Mouse (Mus musculus): ENCODE measurements around the gene Dpep2nb.

DNA sequence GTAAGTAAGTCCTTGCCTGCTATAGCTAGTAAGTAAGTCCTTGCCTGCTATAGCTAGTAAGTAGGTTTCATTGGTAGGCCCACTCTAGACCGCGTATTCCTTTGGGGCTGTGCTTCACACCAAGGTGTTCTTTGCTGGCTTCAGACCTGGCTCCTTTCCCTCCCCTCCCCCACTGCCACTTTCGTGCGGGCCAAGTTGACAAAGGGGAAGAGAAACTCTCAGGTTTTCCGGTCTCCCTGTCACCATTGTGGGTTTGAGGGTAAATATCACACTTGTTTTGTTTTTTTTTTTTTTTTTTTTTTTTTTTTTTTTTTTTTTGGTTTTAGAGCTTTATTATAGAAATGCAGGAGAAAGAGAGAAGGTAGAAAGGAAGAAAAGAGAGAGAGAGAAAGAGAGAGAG is 13.3 kb downstream of the Dpep2nb start:
- TF ChIP-seq GATA1 (IDR thresholded peaks at IDR 0.05; ENCODE audit: low read length) (no peak), TAL1 (IDR thresholded peaks at IDR 0.05; ENCODE audit: low read length) (no peak)
